Mouse (Mus musculus) MEL (cell line): ENCODE results near the gene Armh1.

Source experiments
- CHD2 ChIP-seq: IDR thresholded peaks from 2 replicates; pipeline ENCODE4 v1.6.1; 2011; ENCODE audit warnings: low read length, improper control_type of control experiment
- CTCF ChIP-seq, 3 experiments: IDR thresholded peaks in 2 of 3; conservative IDR thresholded peaks in 1 of 3; 2 replicates each; pipeline ENCODE4 v1.5.1; 2011 to 2012; ENCODE audit warnings: low read length in 3 of 3, low read depth in 2 of 3, mild to moderate bottlenecking in 2 of 3, improper control_type of control experiment in 1 of 3, inconsistent platforms in 1 of 3, mixed read lengths in 1 of 3, moderate library complexity in 1 of 3; ENCODE audit not compliant: control insufficient read depth in 1 of 3, insufficient read depth in 1 of 3, poor library complexity in 1 of 3, severe bottlenecking in 1 of 3
- E2F4 ChIP-seq: IDR thresholded peaks from 2 replicates; pipeline ENCODE4 v1.6.1; 2011; ENCODE audit warnings: low read depth, low read length, improper control_type of control experiment, borderline replicate concordance
- ELF1 ChIP-seq: IDR thresholded peaks from 2 replicates; pipeline ENCODE4 v1.6.1; 2014; ENCODE audit warnings: low read depth, mild to moderate bottlenecking, inconsistent platforms, low read length, improper control_type of control experiment, moderate library complexity
- GATA1 ChIP-seq: IDR thresholded peaks from 2 replicates; pipeline ENCODE4 v1.6.1; 2011; ENCODE audit warnings: low read depth, low read length, improper control_type of control experiment
- HCFC1 ChIP-seq: IDR thresholded peaks from 2 replicates; pipeline ENCODE4 v1.6.1; 2012; ENCODE audit warnings: low read depth, mild to moderate bottlenecking, inconsistent platforms, low read length, improper control_type of control experiment, moderate library complexity
- MAZ ChIP-seq: IDR thresholded peaks from 2 replicates; pipeline ENCODE4 v1.6.1; 2012; ENCODE audit warnings: low read depth, mild to moderate bottlenecking, inconsistent platforms, low read length, improper control_type of control experiment
- NELFE ChIP-seq: IDR thresholded peaks from 2 replicates; pipeline ENCODE4 v1.6.1; 2011; ENCODE audit warnings: low read depth, low read length, improper control_type of control experiment
- POLR2A ChIP-seq, 2 experiments: IDR thresholded peaks; 2 replicates each; pipeline ENCODE4 v1.6.1; 2011 to 2012; ENCODE audit warnings: low read length in 2 of 2, mild to moderate bottlenecking in 2 of 2, control low read depth in 1 of 2, improper control_type of control experiment in 1 of 2, low read depth in 1 of 2, moderate library complexity in 1 of 2; ENCODE audit not compliant: control insufficient read depth in 1 of 2, insufficient read depth in 1 of 2, poor library complexity in 1 of 2
- RAD21 ChIP-seq: IDR thresholded peaks from 2 replicates; pipeline ENCODE4 v1.6.1; 2011; ENCODE audit warnings: mild to moderate bottlenecking, low read depth, low read length, improper control_type of control experiment
- SIN3A ChIP-seq: IDR thresholded peaks from 2 replicates; pipeline ENCODE4 v1.6.1; 2012; ENCODE audit warnings: low read length, improper control_type of control experiment, inconsistent platforms
- SMC3 ChIP-seq: IDR thresholded peaks from 2 replicates; pipeline ENCODE4 v1.6.1; 2011; ENCODE audit warnings: low read depth, low read length, improper control_type of control experiment
- ZMIZ1 ChIP-seq: IDR thresholded peaks from 2 replicates; pipeline ENCODE4 v1.6.1; 2012; ENCODE audit warnings: low read depth, mild to moderate bottlenecking, inconsistent platforms, low read length, improper control_type of control experiment, moderate library complexity
- ZNF384 ChIP-seq: IDR thresholded peaks from 2 replicates; pipeline ENCODE4 v1.6.1; 2012; ENCODE audit warnings: low read depth, mild to moderate bottlenecking, inconsistent platforms, low read length, improper control_type of control experiment

DNA sequence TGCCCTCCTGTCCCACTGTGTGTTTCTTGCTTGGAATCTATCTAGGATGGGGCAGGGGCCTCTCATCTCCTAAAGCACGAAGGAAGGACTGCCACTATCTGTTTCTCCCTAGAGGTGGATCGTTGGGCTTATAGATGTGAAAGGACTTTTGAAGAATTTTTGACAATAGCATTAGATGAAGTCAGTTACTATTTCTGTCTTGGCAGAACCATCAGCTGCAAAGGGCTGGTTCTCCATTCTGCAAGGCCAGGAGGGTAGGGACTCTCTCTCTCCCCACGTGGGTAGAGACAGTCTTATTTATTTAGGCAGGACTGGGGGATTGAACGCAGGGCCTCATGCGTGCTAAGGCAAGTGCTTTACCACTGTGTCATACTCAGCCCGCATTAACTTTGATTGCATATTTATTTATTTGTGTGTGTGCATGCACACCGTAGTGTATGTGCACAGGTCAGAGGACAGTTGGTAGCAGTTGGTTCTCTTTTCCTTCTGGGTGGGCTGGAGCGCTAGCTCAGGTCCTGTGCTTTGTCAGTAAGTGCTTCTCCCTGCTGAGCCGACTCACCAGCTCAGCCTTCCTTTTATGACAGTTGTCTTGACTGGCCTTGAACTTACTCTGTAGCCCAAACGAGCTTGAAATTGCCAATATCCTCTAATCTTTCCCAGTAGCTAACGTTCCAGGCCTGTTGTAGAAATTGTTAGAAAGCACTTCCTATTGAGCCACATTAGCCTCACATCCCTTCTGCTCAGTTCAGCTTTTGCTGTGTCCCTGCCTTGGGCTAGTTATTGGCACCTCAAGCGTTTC lies 1.5 kb upstream of the Armh1 start:
- TF ChIP-seq POLR2A (IDR thresholded peaks at IDR 0.05; ENCODE audit: control insufficient read depth in 1 of 2, insufficient read depth in 1 of 2, low read depth in 1 of 2, low read length in 2 of 2, poor library complexity in 1 of 2) (no peak), RAD21 (no peak), ZNF384 (no peak), MAZ (no peak), GATA1 (no peak), SMC3 (no peak), ELF1 (no peak), CTCF (IDR thresholded peaks at IDR 0.05 in 2 of 3, conservative IDR thresholded peaks at IDR 0.05 in 1 of 3; ENCODE audit: control insufficient read depth in 1 of 3, insufficient read depth in 1 of 3, low read depth in 2 of 3, low read length in 3 of 3, poor library complexity in 1 of 3, severe bottlenecking in 1 of 3) (no peak), SIN3A (no peak), ZMIZ1 (no peak), E2F4 (no peak), NELFE (no peak), HCFC1 (no peak), CHD2 (no peak)
